Mouse (Mus musculus): Measurements from ENCODE around the gene Ikzf1. TPM values are rescaled to one million over a fixed set of nuclear protein-coding genes. Genes with fewer than 3 reads are reported as not detected.

Gene Ikzf1
- polyA plus RNA-seq, 1 experiment from 2014 or later, result 1.9 TPM

GRCm38 (mm10) chr11:11708154-11708719 lies 23.4 kb downstream of the Ikzf1 start:
- ATAC-seq (ENCODE audit: insufficient number of reproducible peaks, low FRiP score, low TSS enrichment, low read depth), result no peak
- Histone ChIP-seq H3K4me1 (ENCODE audit: control insufficient read depth, insufficient read depth, low read length) (no peaks in the 10 kb centered on the region), H3K4me3 (ENCODE audit: low read depth, low read length) (no peak overlapping the region), H3K36me3 (ENCODE audit: control insufficient read depth, insufficient read depth, low read length) (no peaks in the 10 kb centered on the region), H3K9ac (ENCODE audit: low read length) (no peak overlapping the region), H3K27ac (replicated peaks; ENCODE audit: low read depth, low read length) (no peak overlapping the region), H3K9me3 (ENCODE audit: control insufficient read depth, low read length) (no peaks in the 10 kb centered on the region), H3K27me3 (ENCODE audit: control insufficient read depth, insufficient read depth, low read length) (no peaks in the 10 kb centered on the region), H3K4me2 (ENCODE audit: low read depth, severe bottlenecking) (no peak overlapping the region)
- DNase-seq (ENCODE audit: low spot score), result no peak
- 87% methylated on average over 9 of the region's 9 CpGs for WGBS

- H3K4me1 ChIP-seq (ENCODE audit: control insufficient read depth, insufficient read depth, low read length), result no peaks in the 10 kb centered on the region
- no peak overlapping the region for H3K4me3 ChIP-seq (ENCODE audit: low read depth, low read length)
- ATAC-seq (ENCODE audit: insufficient number of reproducible peaks, low FRiP score, low TSS enrichment, low read depth), result no peak
Measured at GRCm38 (mm10) chr11:11709311-11709710, 24.5 kb downstream of the Ikzf1 start.

GRCm38 (mm10) chr11:11710718-11711117 lies 25.9 kb downstream of the Ikzf1 start:
- Histone ChIP-seq H3K4me3 (ENCODE audit: low read depth, low read length) (no peak overlapping the region), H3K36me3 (ENCODE audit: control insufficient read depth, insufficient read depth, low read length) (no peaks in the 10 kb centered on the region), H3K9me3 (ENCODE audit: control insufficient read depth, low read length) (no peaks in the 10 kb centered on the region), H3K4me1 (ENCODE audit: control insufficient read depth, insufficient read depth, low read length) (no peaks in the 10 kb centered on the region), H3K4me2 (ENCODE audit: low read depth, severe bottlenecking) (no peak overlapping the region), H3K9ac (ENCODE audit: low read length) (no peak overlapping the region), H3K27ac (replicated peaks; ENCODE audit: low read depth, low read length) (no peak overlapping the region), H3K27me3 (ENCODE audit: control insufficient read depth, insufficient read depth, low read length) (no peaks in the 10 kb centered on the region)
- DNase-seq (ENCODE audit: low spot score) (no peak), ATAC-seq (ENCODE audit: insufficient number of reproducible peaks, low FRiP score, low TSS enrichment, low read depth) (no peak)

More at GRCm38 (mm10) chr11:11709311-11709710, 24.5 kb downstream of the Ikzf1 start:
- no peak overlapping the region for H3K9ac ChIP-seq (ENCODE audit: low read length)
- no peak for DNase-seq (ENCODE audit: low spot score)
- no peak overlapping the region for H3K27ac ChIP-seq (replicated peaks; ENCODE audit: low read depth, low read length)
- H3K9me3 ChIP-seq (ENCODE audit: control insufficient read depth, low read length), result no peaks in the 10 kb centered on the region
- H3K4me2 ChIP-seq (ENCODE audit: low read depth, severe bottlenecking), result no peak overlapping the region
- no peaks in the 10 kb centered on the region for H3K36me3 ChIP-seq (ENCODE audit: control insufficient read depth, insufficient read depth, low read length)
- 86% methylated on average over 6 of the region's 6 CpGs for WGBS
- no peaks in the 10 kb centered on the region for H3K27me3 ChIP-seq (ENCODE audit: control insufficient read depth, insufficient read depth, low read length)

- ATAC-seq (ENCODE audit: insufficient number of reproducible peaks, low FRiP score, low TSS enrichment, low read depth) (no peak), DNase-seq (ENCODE audit: low spot score) (no peak)
- Histone ChIP-seq H3K4me2 (ENCODE audit: low read depth, severe bottlenecking) (no peak overlapping the region), H3K9ac (ENCODE audit: low read length) (no peak overlapping the region), H3K4me3 (ENCODE audit: low read depth, low read length) (no peak overlapping the region), H3K27ac (replicated peaks; ENCODE audit: low read depth, low read length) (no peak overlapping the region), H3K4me1 (ENCODE audit: control insufficient read depth, insufficient read depth, low read length) (no peaks in the 10 kb centered on the region), H3K27me3 (ENCODE audit: control insufficient read depth, insufficient read depth, low read length) (no peaks in the 10 kb centered on the region), H3K36me3 (ENCODE audit: control insufficient read depth, insufficient read depth, low read length) (no peaks in the 10 kb centered on the region), H3K9me3 (ENCODE audit: control insufficient read depth, low read length) (no peaks in the 10 kb centered on the region)
- WGBS, result 66% methylated on average over 7 of the region's 7 CpGs
Measured at GRCm38 (mm10) chr11:11711748-11712147, 26.9 kb downstream of the Ikzf1 start.

GRCm38 (mm10) chr11:11714676-11715075 lies 29.9 kb downstream of the Ikzf1 start:
- no peaks in the 10 kb centered on the region for H3K4me1 ChIP-seq (ENCODE audit: control insufficient read depth, insufficient read depth, low read length)
- ATAC-seq (ENCODE audit: insufficient number of reproducible peaks, low FRiP score, low TSS enrichment, low read depth) (no peak), DNase-seq (ENCODE audit: low spot score) (no peak)
- 91% methylated on average over 2 of the region's 2 CpGs for WGBS
- H3K9ac ChIP-seq (ENCODE audit: low read length), result no peak overlapping the region
- no peaks in the 10 kb centered on the region for H3K36me3 ChIP-seq (ENCODE audit: control insufficient read depth, insufficient read depth, low read length)
- no peak overlapping the region for H3K4me2 ChIP-seq (ENCODE audit: low read depth, severe bottlenecking)
- no peaks in the 10 kb centered on the region for H3K9me3 ChIP-seq (ENCODE audit: control insufficient read depth, low read length)
- H3K4me3 ChIP-seq (ENCODE audit: low read depth, low read length), result no peak overlapping the region
- no peaks in the 10 kb centered on the region for H3K27me3 ChIP-seq (ENCODE audit: control insufficient read depth, insufficient read depth, low read length)
- no peak overlapping the region for H3K27ac ChIP-seq (replicated peaks; ENCODE audit: low read depth, low read length)

- Histone ChIP-seq H3K4me1 (ENCODE audit: control insufficient read depth, insufficient read depth, low read length) (no peaks in the 10 kb centered on the region), H3K4me2 (ENCODE audit: low read depth, severe bottlenecking) (no peak overlapping the region), H3K9ac (ENCODE audit: low read length) (no peak overlapping the region), H3K4me3 (ENCODE audit: low read depth, low read length) (no peak overlapping the region), H3K27me3 (ENCODE audit: control insufficient read depth, insufficient read depth, low read length) (no peaks in the 10 kb centered on the region), H3K27ac (replicated peaks; ENCODE audit: low read depth, low read length) (no peak overlapping the region), H3K9me3 (ENCODE audit: control insufficient read depth, low read length) (no peaks in the 10 kb centered on the region), H3K36me3 (ENCODE audit: control insufficient read depth, insufficient read depth, low read length) (no peaks in the 10 kb centered on the region)
- DNase-seq (ENCODE audit: low spot score) (no peak), ATAC-seq (ENCODE audit: insufficient number of reproducible peaks, low FRiP score, low TSS enrichment, low read depth) (no peak)
- WGBS, result 87% methylated on average over 7 of the region's 7 CpGs
Measured at GRCm38 (mm10) chr11:11715963-11716691, 31.3 kb downstream of the Ikzf1 start.

GRCm38 (mm10) chr11:11716692-11717037 lies 31.9 kb downstream of the Ikzf1 start:
- H3K36me3 ChIP-seq (ENCODE audit: control insufficient read depth, insufficient read depth, low read length), result no peaks in the 10 kb centered on the region
- H3K4me1 ChIP-seq (ENCODE audit: control insufficient read depth, insufficient read depth, low read length), result no peaks in the 10 kb centered on the region
- DNase-seq (ENCODE audit: low spot score) (no peak), ATAC-seq (ENCODE audit: insufficient number of reproducible peaks, low FRiP score, low TSS enrichment, low read depth) (no peak)
- H3K4me3 ChIP-seq (ENCODE audit: low read depth, low read length), result no peak overlapping the region
- H3K27me3 ChIP-seq (ENCODE audit: control insufficient read depth, insufficient read depth, low read length), result no peaks in the 10 kb centered on the region
- 61% methylated on average over 2 of the region's 2 CpGs for WGBS
- no peak overlapping the region for H3K27ac ChIP-seq (replicated peaks; ENCODE audit: low read depth, low read length)
- no peaks in the 10 kb centered on the region for H3K9me3 ChIP-seq (ENCODE audit: control insufficient read depth, low read length)
- no peak overlapping the region for H3K4me2 ChIP-seq (ENCODE audit: low read depth, severe bottlenecking)
- no peak overlapping the region for H3K9ac ChIP-seq (ENCODE audit: low read length)

- DNase-seq (ENCODE audit: low spot score) (no peak), ATAC-seq (ENCODE audit: insufficient number of reproducible peaks, low FRiP score, low TSS enrichment, low read depth) (no peak)
- Histone ChIP-seq H3K36me3 (ENCODE audit: control insufficient read depth, insufficient read depth, low read length) (no peaks in the 10 kb centered on the region), H3K9ac (ENCODE audit: low read length) (no peak overlapping the region), H3K4me3 (ENCODE audit: low read depth, low read length) (no peak overlapping the region), H3K4me2 (ENCODE audit: low read depth, severe bottlenecking) (no peak overlapping the region), H3K27ac (replicated peaks; ENCODE audit: low read depth, low read length) (no peak overlapping the region), H3K27me3 (ENCODE audit: control insufficient read depth, insufficient read depth, low read length) (no peaks in the 10 kb centered on the region), H3K4me1 (ENCODE audit: control insufficient read depth, insufficient read depth, low read length) (no peaks in the 10 kb centered on the region), H3K9me3 (ENCODE audit: control insufficient read depth, low read length) (no peaks in the 10 kb centered on the region)
- WGBS, result 79% methylated on average over 4 of the region's 4 CpGs
Measured at GRCm38 (mm10) chr11:11717606-11718167, 32.9 kb downstream of the Ikzf1 start.
